Mouse (Mus musculus) MEL (cell line): ENCODE measurements at regions not wholly inside any gene's neighbourhood (a gene's known extent, or its start where the extent isn't known, plus 50 kb on each side); places are given as distances from the start of the nearest gene placed in this dataset.

ENCODE experiments used
- BHLHE40 ChIP-seq: IDR thresholded peaks from 2 replicates; pipeline ENCODE4 v1.6.1; 2012; ENCODE audit warnings: low read depth, mild to moderate bottlenecking, inconsistent platforms, low read length, improper control_type of control experiment, borderline replicate concordance
- CTCF ChIP-seq, 3 experiments: IDR thresholded peaks in 2 of 3; conservative IDR thresholded peaks in 1 of 3; 2 replicates each; pipeline ENCODE4 v1.5.1; 2011 to 2012; ENCODE audit warnings: low read length in 3 of 3, low read depth in 2 of 3, mild to moderate bottlenecking in 2 of 3, improper control_type of control experiment in 1 of 3, inconsistent platforms in 1 of 3, mixed read lengths in 1 of 3, moderate library complexity in 1 of 3; ENCODE audit not compliant: control insufficient read depth in 1 of 3, insufficient read depth in 1 of 3, poor library complexity in 1 of 3, severe bottlenecking in 1 of 3
- GABPA ChIP-seq: IDR thresholded peaks from 2 replicates; pipeline ENCODE4 v1.6.1; 2012; ENCODE audit warnings: low read depth, mild to moderate bottlenecking, inconsistent platforms, low read length, improper control_type of control experiment, moderate library complexity
- JUND ChIP-seq: IDR thresholded peaks from 2 replicates; pipeline ENCODE4 v1.6.1; 2011; ENCODE audit warnings: low read depth, mild to moderate bottlenecking, improper control_type of control experiment, low read length
- MAFK ChIP-seq: IDR thresholded peaks from 2 replicates; pipeline ENCODE4 v1.6.1; 2011; ENCODE audit warnings: low read depth, mild to moderate bottlenecking, low read length, improper control_type of control experiment, borderline replicate concordance
- MAX ChIP-seq: IDR thresholded peaks from 2 replicates; pipeline ENCODE4 v1.6.1; 2011; ENCODE audit warnings: low read length, improper control_type of control experiment
- MXI1 ChIP-seq: IDR thresholded peaks from 2 replicates; pipeline ENCODE4 v1.6.1; 2011; ENCODE audit warnings: mild to moderate bottlenecking, low read depth, low read length, improper control_type of control experiment
- POLR2A ChIP-seq, 2 experiments: IDR thresholded peaks; 2 replicates each; pipeline ENCODE4 v1.6.1; 2011 to 2012; ENCODE audit warnings: low read length in 2 of 2, mild to moderate bottlenecking in 2 of 2, control low read depth in 1 of 2, improper control_type of control experiment in 1 of 2, low read depth in 1 of 2, moderate library complexity in 1 of 2; ENCODE audit not compliant: control insufficient read depth in 1 of 2, insufficient read depth in 1 of 2, poor library complexity in 1 of 2
- RAD21 ChIP-seq: IDR thresholded peaks from 2 replicates; pipeline ENCODE4 v1.6.1; 2011; ENCODE audit warnings: mild to moderate bottlenecking, low read depth, low read length, improper control_type of control experiment
- SIN3A ChIP-seq: IDR thresholded peaks from 2 replicates; pipeline ENCODE4 v1.6.1; 2012; ENCODE audit warnings: low read length, improper control_type of control experiment, inconsistent platforms
- UBTF ChIP-seq: IDR thresholded peaks from 2 replicates; pipeline ENCODE4 v1.6.1; 2012; ENCODE audit warnings: low read depth, mild to moderate bottlenecking, inconsistent platforms, low read length, improper control_type of control experiment, moderate library complexity, borderline replicate concordance; ENCODE audit not compliant: insufficient read depth

GRCm38 (mm10) chr16:90599329-90599870 is 127.8 kb downstream of the Mis18a start:
- TF ChIP-seq UBTF (no peak), POLR2A (IDR thresholded peaks at IDR 0.05; ENCODE audit: control insufficient read depth in 1 of 2, insufficient read depth in 1 of 2, low read depth in 1 of 2, low read length in 2 of 2, poor library complexity in 1 of 2) (no peak), CTCF (IDR thresholded peaks at IDR 0.05 in 2 of 3, conservative IDR thresholded peaks at IDR 0.05 in 1 of 3; ENCODE audit: control insufficient read depth in 1 of 3, insufficient read depth in 1 of 3, low read depth in 2 of 3, low read length in 3 of 3, poor library complexity in 1 of 3, severe bottlenecking in 1 of 3) (no peak), MAFK (no peak), MXI1 (no peak), RAD21 (no peak), SIN3A (no peak), JUND (no peak), BHLHE40 (no peak), GABPA (no peak), MAX (no peak)
